Mouse (Mus musculus): ENCODE results near the gene Gm45233.

DNA sequence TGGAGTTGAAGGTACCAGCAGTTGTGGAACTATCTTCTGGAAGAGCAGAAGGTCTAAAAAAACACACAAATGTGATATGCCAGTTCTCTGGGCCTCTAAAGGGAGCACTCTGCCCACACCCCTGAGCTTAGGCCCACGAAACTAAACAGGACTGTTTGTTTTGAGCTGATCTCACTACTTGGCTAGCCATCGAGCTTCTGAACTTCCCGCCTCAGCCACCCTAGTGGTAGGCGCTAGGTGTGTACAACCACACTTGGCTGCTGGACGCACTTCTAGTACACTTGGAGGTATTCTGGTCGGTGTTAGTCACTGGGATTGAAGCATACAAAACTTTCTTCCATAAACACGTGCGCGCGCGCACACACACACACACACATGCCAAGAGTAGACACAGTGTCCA is 7.8 kb downstream of the Gm45233 start:
- TF ChIP-seq CTCF (IDR thresholded peaks at IDR 0.05; ENCODE audit: borderline replicate concordance, extremely low read depth, insufficient read depth, insufficient read length), result no peak
- no peak for TF ChIP-seq POLR2A (IDR thresholded peaks at IDR 0.05; ENCODE audit: borderline replicate concordance, extremely low read depth, insufficient read depth, insufficient read length, poor library complexity, severe bottlenecking)

Data from brain, embryonic 14.5 days (tissue).